Mouse (Mus musculus) G1E (cell line): ENCODE data around the gene Prl.

ENCODE experiments used
- CTCF ChIP-seq: IDR thresholded peaks from 2 replicates; pipeline ENCODE4 v1.5.1; 2012; ENCODE audit warnings: low read depth, low read length, inconsistent platforms, mixed read lengths
- GATA1 ChIP-seq: IDR thresholded peaks from 2 replicates; pipeline ENCODE4 v1.6.1; 2012; ENCODE audit warnings: borderline replicate concordance, low read length, inconsistent platforms, mixed read lengths
- GATA2 ChIP-seq: IDR thresholded peaks from 2 replicates; pipeline ENCODE4 v1.6.1; 2012; ENCODE audit warnings: low read depth, low read length, inconsistent platforms, borderline replicate concordance
- POLR2AphosphoS5 ChIP-seq: IDR thresholded peaks from 2 replicates; pipeline ENCODE4 v1.6.1; 2012; ENCODE audit warnings: low read depth, low read length, inconsistent platforms; ENCODE audit not compliant: insufficient replicate concordance
- TAL1 ChIP-seq: conservative IDR thresholded peaks from 2 replicates; pipeline ENCODE4 v1.6.1; 2012; ENCODE audit warnings: low read depth, low read length, inconsistent platforms, mixed read lengths

GRCm38 (mm10) chr13:27031101-27031852 is 26.1 kb upstream of the Prl start:
- no peak for TF ChIP-seq CTCF
- TF ChIP-seq POLR2AphosphoS5, result no peak
- no peak for TF ChIP-seq GATA1
- no peak for TF ChIP-seq GATA2
- TF ChIP-seq TAL1, result no peak
